Comparison of ENCODE assay signal across 9 mouse cellular contexts in genomic region chr5:13667444-13667843, GRCm38 (mm10).
DNase-seq lines count a peak whose midpoint lies in the region; ATAC-seq lines count a peak whose summit lies in the region.
"Had no signal": no experiment of that assay in that cellular context is flagged by ENCODE, and none has a peak within 500 bp of the region (broad histone marks: within the 10 kb centered on the region; RNA-seq: fewer than 3 reads in every experiment).

No protein-coding gene starts in this region.

- peak; percentile 98 for ATAC-seq in frontal cortex, adult (ENCODE audit: low TSS enrichment)

- intact Hi-C loops in left cerebral cortex, postnatal 14 days (cut with DNase I): no loop called here

- DNase-seq in Muller cell, postnatal 12 days (ENCODE audit: inconsistent ontology term): peak; percentile 52
- peak; percentile 56 for DNase-seq in brain, embryonic 18.5 days (ENCODE audit: low read depth, low spot score)
- DNase-seq in left cerebral cortex, postnatal 14 days (ENCODE audit: low spot score in 2 of 2): peak; percentile 50 to 65
- no peak for DNase-seq in thymus, postnatal 14 days
- DNase-seq in lung, postnatal 36 days: no peak
- no peak for DNase-seq in retina, postnatal 1 day
- DNase-seq: heart, postnatal 36 days; kidney, adult 9 months had no signal

Comparison
In these comparisons a context has a peak if more than half of its experiments do, and no peak if none do; other contexts are left out.
1. DNase-seq: peak in Muller cell, postnatal 12 days (single experiment), brain, embryonic 18.5 days (single experiment) and left cerebral cortex, postnatal 14 days (2 of 2); none in thymus, postnatal 14 days (single experiment), lung, postnatal 36 days (single experiment) and retina, postnatal 1 day (single experiment).